Mouse (Mus musculus) heart, postnatal 4 days (tissue): ENCODE results near the gene Eps8l3. TPM values are rescaled to one million over a fixed set of nuclear protein-coding genes. Genes with fewer than 3 reads are reported as not detected.

Source experiments
- total RNA-seq, 2 experiments: library from RNA; stranded (reverse); gene quantifications; 2 replicates each; pipeline ENCODE4 v1.2.3; 2021

Gene Eps8l3
- total RNA-seq, 2 experiments from 2014 or later: not detected

Other genes with a start within 250 kb of the Eps8l3 start
- not detected for gene Gm10961, start 245.9 kb upstream of the Eps8l3 start, total RNA-seq
- gene Strip1, start 245.5 kb upstream of the Eps8l3 start, total RNA-seq: 10 to 100 TPM; 34.8 to 38.0 TPM
- 10 to 100 TPM; 92.0 to 95.7 TPM for gene Ahcyl1, start 180.7 kb upstream of the Eps8l3 start, total RNA-seq
- 10 to 100 TPM; 14.8 to 15.4 TPM for gene Csf1, start 116.8 kb upstream of the Eps8l3 start, total RNA-seq
- 10 to 100 TPM; 48.2 to 50.6 TPM for gene Gstm5, start 18.6 kb downstream of the Eps8l3 start, total RNA-seq
- 10 to 100 TPM; 23.0 to 23.2 TPM for gene Gstm7, start 54.6 kb downstream of the Eps8l3 start, total RNA-seq
- gene Gstm6, start 66.5 kb downstream of the Eps8l3 start, total RNA-seq: 1 to 10 TPM; 4.1 to 4.5 TPM
- not detected for gene Gstm3, start 92.1 kb downstream of the Eps8l3 start, total RNA-seq
- 10 to 100 TPM; 43.2 to 43.6 TPM for gene Gstm2, start 109.2 kb downstream of the Eps8l3 start, total RNA-seq
- gene Gstm1, start 140.7 kb downstream of the Eps8l3 start, total RNA-seq: 10 to 100 TPM; 46.2 to 48.4 TPM
- 10 to 100 TPM; 11.8 to 12.7 TPM for gene Gstm4, start 167.7 kb downstream of the Eps8l3 start, total RNA-seq
- 10 to 100 TPM; 16.7 to 16.9 TPM for gene Ampd2, start 209.4 kb downstream of the Eps8l3 start, total RNA-seq
- gene Gnat2, start 215.6 kb downstream of the Eps8l3 start, total RNA-seq: under 1 TPM; 0.31 to 0.34 TPM